Mouse (Mus musculus) liver, adult 2 months (tissue): ENCODE measurements around the gene Cmtm8.

Source experiments
- CTCF ChIP-seq: fragments of 200-500 bp; IDR thresholded peaks from 2 replicates; pipeline ENCODE4 v1.5.1; 2011; ENCODE audit warnings: low read depth, low read length, control low read depth
- POLR2A ChIP-seq: fragments of 200-500 bp; IDR thresholded peaks from 2 replicates; pipeline ENCODE4 v1.6.1; 2011; ENCODE audit warnings: low read length, control low read depth; ENCODE audit not compliant: insufficient read depth; ENCODE audit errors: extremely low read depth

GRCm38 (mm10) chr9:114789989-114790388 lies 54.0 kb downstream of the Cmtm8 start:
- no peak for TF ChIP-seq CTCF
- TF ChIP-seq POLR2A = no peak
